Mouse (Mus musculus) kidney, embryonic 14.5 days (tissue): Measurements from ENCODE around the gene Dynlt1f. TPM values are rescaled to one million over a fixed set of nuclear protein-coding genes. Genes with fewer than 3 reads are reported as not detected.
"Not testable (repeated sequence)": the region's sequence is repeated elsewhere in the genome, so short reads cannot be mapped to it uniquely, and the experiment has no call there.

Experiments used
- ATAC-seq: fragments of 200-750 bp; cut with Nextera tagmentation; 2 replicates; pipeline ENCODE4 v1.8.0; 2017; ENCODE audit warnings: moderate number of reproducible peaks, mild to moderate bottlenecking, moderate TSS enrichment, moderate library complexity; ENCODE audit not compliant: low FRiP score, low TSS enrichment
- H3K27ac ChIP-seq: fragments of 300-500 bp; sonication (generic); 2 replicates; pipeline ENCODE4 v1.5.1; 2014; ENCODE audit warnings: low read depth, mild to moderate bottlenecking, low read length, moderate library complexity, mixed read lengths
- H3K27me3 ChIP-seq: fragments of 300-500 bp; sonication (generic); 2 replicates; pipeline ENCODE4 v1.6.1; 2014; ENCODE audit warnings: mild to moderate bottlenecking, low read length; ENCODE audit not compliant: control insufficient read depth, insufficient read depth
- H3K36me3 ChIP-seq: fragments of 300-500 bp; sonication (generic); 2 replicates; pipeline ENCODE4 v1.6.1; 2014; ENCODE audit warnings: low read length, mixed read lengths; ENCODE audit not compliant: control insufficient read depth, insufficient read depth
- H3K4me1 ChIP-seq: fragments of 300-500 bp; sonication (generic); 2 replicates; pipeline ENCODE4 v1.6.1; 2014; ENCODE audit warnings: low read length, mixed read lengths; ENCODE audit not compliant: control insufficient read depth, insufficient read depth
- H3K4me2 ChIP-seq: fragments of 300-500 bp; sonication (generic); replicated peaks from 2 replicates; pipeline ENCODE4 v1.6.1; 2014; ENCODE audit warnings: low read depth, mild to moderate bottlenecking, low read length
- H3K4me3 ChIP-seq: fragments of 300-500 bp; sonication (generic); 2 replicates; pipeline ENCODE4 v1.5.1; 2014; ENCODE audit warnings: mild to moderate bottlenecking, low read length
- H3K9ac ChIP-seq: fragments of 300-500 bp; sonication (generic); 2 replicates; pipeline ENCODE4 v1.6.1; 2014; ENCODE audit warnings: low read depth, mild to moderate bottlenecking, low read length, moderate library complexity
- H3K9me3 ChIP-seq: fragments of 300-500 bp; sonication (generic); 2 replicates; pipeline ENCODE4 v1.6.1; 2016; ENCODE audit warnings: low read length; ENCODE audit not compliant: control insufficient read depth
- WGBS: fragments of 180-500 bp; shearing (Covaris S2); extraction: QIAGEN DNeasy Blood & Tissue Kit; methylation state at CpG from one replicate; pipeline ENCODE4 v1.1.7; 2014; 5-methylcytosine and 5-hydroxymethylcytosine counted together
- polyA plus RNA-seq: library from polyadenylated mRNA; unstranded; fragments of >200 nt; fragmentation: Nextera tagmentation; extraction: Ambion mirVana; gene quantifications from 2 replicates; pipeline ENCODE4 v1.2.1, GENCODE M21; 2014

Dynlt1f gene
- polyA plus RNA-seq, 1 experiment from 2014 or later: 324 TPM

DNA sequence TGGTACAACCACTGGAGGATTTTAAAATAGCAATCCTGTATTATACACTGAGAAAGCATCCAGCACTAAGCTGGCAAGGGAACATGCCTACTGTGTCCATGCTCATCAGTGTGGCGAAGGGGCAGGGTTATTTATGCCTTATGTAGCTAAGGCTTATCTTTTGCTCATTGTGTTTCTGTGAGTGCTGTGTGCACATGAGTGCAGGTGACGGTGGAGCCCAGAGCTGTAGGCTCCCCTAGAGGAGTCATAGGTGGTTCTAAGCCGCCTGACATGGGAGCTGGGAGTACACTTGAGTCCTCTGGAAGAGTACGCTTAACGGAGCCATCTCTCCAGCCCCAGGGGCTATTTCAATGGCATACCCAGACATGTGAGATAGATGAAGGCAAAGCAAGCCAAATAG is 36.4 kb downstream of the Dynlt1f start:
- H3K9ac ChIP-seq, H3K27me3 ChIP-seq, ATAC-seq, H3K36me3 ChIP-seq, H3K4me1 ChIP-seq, H3K9me3 ChIP-seq, H3K27ac ChIP-seq, H3K4me2 ChIP-seq, H3K4me3 ChIP-seq: not testable (repeated sequence)
- WGBS: 89% methylated on average over 5 of the region's 5 CpGs

DNA sequence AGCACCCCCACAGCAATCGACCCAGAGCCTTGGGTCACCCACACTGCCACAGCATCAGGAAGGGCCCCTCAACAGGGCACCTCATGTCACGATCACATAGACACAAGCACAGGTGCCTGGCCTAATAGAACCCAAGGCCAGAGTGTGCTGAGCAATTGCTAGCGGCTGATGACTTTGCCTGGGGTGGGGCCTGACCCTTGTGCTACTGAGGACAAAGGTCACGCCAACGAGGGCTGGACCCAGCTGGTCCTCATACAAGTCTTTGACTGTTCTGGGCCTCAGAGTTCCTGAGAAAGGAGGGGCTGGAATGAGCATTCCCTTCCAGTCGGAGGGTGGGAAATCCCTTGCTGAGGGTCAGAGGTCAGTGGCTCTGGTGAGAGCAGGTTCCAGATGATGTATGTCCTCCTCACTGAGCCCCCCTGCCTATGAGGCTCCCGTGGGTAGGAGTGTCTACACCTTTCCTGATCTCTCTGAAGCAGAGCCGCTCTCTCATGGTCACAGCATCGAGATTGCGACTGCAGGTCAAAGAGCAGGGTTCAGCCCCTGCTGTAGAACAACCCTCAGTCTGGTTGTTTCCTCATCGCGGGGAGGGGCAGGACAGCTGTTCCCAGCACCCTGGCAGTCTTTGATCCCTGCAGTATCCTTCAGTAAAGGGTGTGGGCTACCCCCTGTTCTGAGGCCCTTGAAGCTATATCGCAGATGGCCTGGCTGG is 37.9 kb downstream of the Dynlt1f start:
- H3K4me1 ChIP-seq, H3K9me3 ChIP-seq, H3K36me3 ChIP-seq, H3K27me3 ChIP-seq, H3K4me3 ChIP-seq, H3K27ac ChIP-seq, H3K4me2 ChIP-seq, H3K9ac ChIP-seq: not testable (repeated sequence)
- 35% methylated on average over 7 of the region's 13 CpGs for WGBS
- ATAC-seq: peak; percentile 41; the same call in 1 of the 2 replicates

DNA sequence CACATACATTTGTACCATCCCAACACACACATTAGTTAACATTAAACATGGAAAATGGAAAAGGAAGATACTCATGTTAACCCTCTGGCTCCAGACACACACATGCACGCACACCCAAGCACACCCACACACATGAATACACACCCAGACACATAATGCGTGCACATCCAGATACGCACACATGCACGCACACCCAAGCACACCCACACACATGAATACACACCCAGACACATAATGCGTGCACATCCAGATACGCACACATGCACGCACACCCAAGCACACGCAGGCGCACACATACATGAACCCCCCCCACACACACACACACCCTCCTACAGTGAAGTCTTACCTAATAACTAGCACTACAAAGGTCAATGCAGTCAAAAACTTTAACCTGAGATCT is 39.0 kb downstream of the Dynlt1f start:
- 95% methylated on average over 9 of the region's 9 CpGs for WGBS
- H3K36me3 ChIP-seq, H3K9me3 ChIP-seq, H3K27ac ChIP-seq, ATAC-seq, H3K4me3 ChIP-seq, H3K4me2 ChIP-seq, H3K27me3 ChIP-seq, H3K4me1 ChIP-seq, H3K9ac ChIP-seq: not testable (repeated sequence)

DNA sequence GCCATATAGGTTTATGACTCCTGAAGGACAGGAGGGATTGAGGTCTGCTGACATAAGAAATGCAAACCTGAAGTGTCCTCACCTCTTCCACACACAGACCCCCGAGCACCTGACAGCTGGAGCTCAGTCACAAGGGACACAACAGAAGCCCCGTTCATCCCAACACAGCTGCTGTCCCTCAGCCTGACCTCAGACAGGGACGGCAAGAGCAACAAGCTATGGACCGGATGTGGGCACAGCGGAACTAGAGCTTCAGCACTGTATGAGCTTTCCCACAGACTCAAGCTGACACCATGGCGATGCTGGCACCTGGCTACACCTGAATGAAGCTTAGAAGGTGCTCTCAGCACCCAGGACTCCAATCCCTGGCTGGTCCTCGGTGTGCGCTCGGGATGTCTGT is 41.4 kb downstream of the Dynlt1f start:
- H3K27me3 ChIP-seq, H3K9ac ChIP-seq, ATAC-seq, H3K27ac ChIP-seq, H3K36me3 ChIP-seq, H3K9me3 ChIP-seq, H3K4me2 ChIP-seq, H3K4me3 ChIP-seq, H3K4me1 ChIP-seq: not testable (repeated sequence)
- 80% methylated on average over 3 of the region's 9 CpGs for WGBS

- not testable (repeated sequence) for H3K9me3 ChIP-seq, H3K36me3 ChIP-seq, H3K4me1 ChIP-seq, H3K27ac ChIP-seq, ATAC-seq, H3K9ac ChIP-seq, H3K4me2 ChIP-seq, H3K4me3 ChIP-seq, H3K27me3 ChIP-seq
- WGBS: 71% methylated on average over 11 of the region's 14 CpGs
Measured at GRCm38 (mm10) chr17:6613524-6613923, 42.2 kb downstream of the Dynlt1f start.

- H3K36me3 ChIP-seq, H3K4me1 ChIP-seq, ATAC-seq, H3K4me3 ChIP-seq, H3K27ac ChIP-seq, H3K9ac ChIP-seq, H3K9me3 ChIP-seq, H3K27me3 ChIP-seq, H3K4me2 ChIP-seq: not testable (repeated sequence)
- 67% methylated on average over 1 of the region's 1 CpGs for WGBS
Measured at GRCm38 (mm10) chr17:6605347-6605746, 50.4 kb downstream of the Dynlt1f start.

DNA sequence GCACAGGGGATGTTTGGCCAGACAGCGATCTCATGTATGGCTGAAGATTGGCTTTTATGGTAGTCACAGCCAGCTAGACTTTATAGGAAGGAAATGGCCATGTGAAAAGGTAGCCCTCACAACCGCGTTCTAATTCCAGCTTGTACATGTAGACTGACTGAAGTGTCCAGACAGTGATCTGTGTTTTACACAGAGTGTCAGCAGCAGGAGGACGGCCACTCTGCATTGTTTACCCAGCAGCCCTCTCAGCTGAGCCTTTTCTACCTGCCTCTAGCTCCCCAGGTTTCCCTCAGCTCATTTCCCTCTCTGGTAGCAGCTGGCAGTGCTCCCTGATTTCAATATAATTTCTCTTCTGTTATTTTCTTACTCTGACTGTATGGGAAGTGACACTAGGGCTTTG is 53.5 kb downstream of the Dynlt1f start:
- H3K9ac ChIP-seq, H3K27ac ChIP-seq, H3K27me3 ChIP-seq, H3K4me3 ChIP-seq, H3K4me1 ChIP-seq, H3K9me3 ChIP-seq, H3K4me2 ChIP-seq, H3K36me3 ChIP-seq: not testable (repeated sequence)
- 27% methylated on average over 3 of the region's 4 CpGs for WGBS
- ATAC-seq: 0 out of 2 replicates have a peak, but pooled peaks have one; percentile 13

GRCm38 (mm10) chr17:6601204-6601911 is 54.3 kb downstream of the Dynlt1f start, which contains the start of gene Dynlt1c:
TSS of gene Dynlt1c (plus strand) at chr17:6601671.
- peak within 1 kb of the TSS; percentile 23; the same call in 1 of the 2 replicates for H3K4me3 ChIP-seq
- peak within 1 kb of the TSS; percentile 37; the same call in 1 of the 2 replicates for H3K4me2 ChIP-seq
- H3K9me3 ChIP-seq, H3K4me1 ChIP-seq, H3K36me3 ChIP-seq, H3K9ac ChIP-seq, H3K27ac ChIP-seq, H3K27me3 ChIP-seq: not testable (repeated sequence)
- peak; percentile 98 for ATAC-seq
- 13% methylated on average over 26 of the region's 40 CpGs for WGBS

DNA sequence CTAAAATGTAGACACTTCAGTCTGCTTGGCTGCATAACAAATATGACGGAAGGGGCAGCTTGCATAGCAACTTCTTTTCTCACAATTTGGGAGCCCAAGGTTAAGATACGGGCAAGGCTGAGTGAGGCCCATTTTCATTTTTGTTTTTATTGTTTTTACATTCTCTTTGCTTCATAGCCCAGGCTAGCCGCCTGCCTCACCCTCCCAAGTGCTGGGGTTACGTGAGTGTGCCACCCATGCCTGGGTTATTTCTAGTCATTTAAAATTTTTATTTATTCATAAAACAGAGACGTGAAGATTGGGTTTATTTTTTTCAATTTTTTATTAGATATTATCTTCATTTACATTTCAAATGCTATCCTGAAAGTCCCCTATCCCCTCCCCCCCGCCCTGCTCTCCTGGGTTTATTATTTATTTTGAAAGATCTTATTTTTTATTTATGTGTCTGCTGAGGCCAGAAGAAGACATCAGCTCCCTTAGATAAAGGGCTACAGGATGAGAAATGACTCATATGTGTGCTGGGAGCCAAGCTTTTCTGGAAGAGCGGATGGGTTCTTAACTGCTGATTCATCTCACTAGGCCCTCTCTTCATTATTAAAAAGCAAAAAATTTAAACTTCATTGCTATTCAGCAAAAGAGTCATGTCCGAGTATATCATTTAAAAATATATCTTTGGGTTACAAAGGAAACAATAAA is 55.3 kb downstream of the Dynlt1f start:
- not testable (repeated sequence) for H3K27me3 ChIP-seq, ATAC-seq, H3K4me2 ChIP-seq, H3K9me3 ChIP-seq, H3K4me1 ChIP-seq, H3K27ac ChIP-seq, H3K9ac ChIP-seq, H3K36me3 ChIP-seq, H3K4me3 ChIP-seq
- WGBS: 94% methylated on average over 5 of the region's 8 CpGs
